Mouse (Mus musculus) NIH3T3 (cell line): Measurements from ENCODE around the gene Map2k1.

Experiments used
- DNase-seq: peaks from one replicate; pipeline ENCODE4 v3.0.0-alpha.2; 2012; ENCODE audit warnings: low read depth

The Map2k1 gene

GRCm38 (mm10) chr9:64139879-64140278, 113.6 kb downstream of the Map2k1 start:
- no peak for DNase-seq

GRCm38 (mm10) chr9:64138896-64139295, 114.5 kb downstream of the Map2k1 start:
- peak; percentile 72 for DNase-seq
